In the genomic region with DNA sequence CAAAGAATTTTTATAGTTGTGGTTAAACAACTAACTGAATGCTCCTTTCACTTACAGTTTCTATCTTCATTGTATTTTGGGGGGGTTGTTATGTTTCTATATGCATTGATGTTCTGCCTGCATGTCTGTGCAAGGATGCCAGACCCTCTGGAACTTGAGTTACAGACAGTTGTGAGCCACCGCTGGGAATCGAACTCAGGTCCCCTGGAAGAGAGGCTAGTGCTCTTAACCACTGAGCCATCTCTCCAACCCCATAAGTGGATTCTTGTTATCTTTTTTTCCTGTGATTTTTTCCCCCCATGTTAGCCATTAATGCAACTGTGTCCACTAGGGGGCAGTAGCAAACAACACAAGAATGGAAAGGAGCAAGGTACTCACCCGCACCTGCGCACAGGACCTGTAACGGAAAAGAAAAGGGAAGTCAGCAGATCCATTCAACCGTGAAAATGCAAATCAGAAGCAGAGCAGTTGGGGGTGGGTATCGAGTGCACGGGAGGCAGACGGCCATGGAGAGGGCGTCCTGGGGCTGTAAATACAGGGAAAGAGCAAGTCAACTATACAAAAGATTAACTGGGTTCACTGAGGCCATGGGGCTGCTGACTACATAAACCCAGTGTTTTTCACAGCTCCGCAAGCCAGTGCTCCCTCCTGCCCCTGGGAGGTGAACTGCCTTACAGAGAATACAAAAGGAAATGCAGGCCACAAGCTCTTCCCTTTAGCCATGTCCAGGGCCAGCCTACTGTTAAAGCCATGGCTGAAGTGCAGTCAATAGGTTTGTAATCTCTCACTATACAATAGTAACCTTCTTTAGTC, we compare ENCODE assay signal across 8 mouse cellular contexts.
DNase-seq lines count a peak whose midpoint lies in the region; ATAC-seq and TF ChIP-seq lines count a peak whose summit lies in the region.

No protein-coding gene starts in this region.

- peak; percentile 81 for DNase-seq in G1E (ENCODE audit: low spot score)
- DNase-seq in cerebellum, adult 11 months: peak; percentile 86
- peak; percentile 96 for DNase-seq in forebrain, embryonic 14.5 days (ENCODE audit: low spot score)
- peak; percentile 69 to 89 for DNase-seq in heart, postnatal 14 days
- DNase-seq in large intestine, adult 2 months (ENCODE audit: low read depth, low spot score): peak; percentile 97
- peak; percentile 84 for DNase-seq in telencephalon, adult 2 months (ENCODE audit: low read depth, low spot score)

- peak overlapping the region; percentile 35; the same call in 1 of the 2 replicates for H3K4me3 ChIP-seq in G1E (ENCODE audit: low read depth, low read length)
- H3K4me3 ChIP-seq in forebrain, embryonic 14.5 days (ENCODE audit: low read depth, low read length): peak overlapping the region; percentile 20
- peak overlapping the region; percentile 43 for H3K4me3 ChIP-seq in liver, embryonic 16.5 days (ENCODE audit: low read depth, low read length)
- peak overlapping the region; percentile 32 for H3K4me3 ChIP-seq in neural tube, embryonic 13.5 days

- H3K27ac ChIP-seq in forebrain, embryonic 14.5 days (ENCODE audit: low read depth, low read length): peak overlapping the region; percentile 52; the same call in 1 of the 2 replicates
- H3K27ac ChIP-seq in liver, embryonic 16.5 days (ENCODE audit: low read length): peak overlapping the region; percentile 25; the same call in 1 of the 2 replicates
- H3K27ac ChIP-seq in neural tube, embryonic 13.5 days (replicated peaks): peak overlapping the region; percentile 85

- H3K9me3 ChIP-seq in G1E (replicated peaks): no peaks in the 10 kb centered on the region
- no peaks in the 10 kb centered on the region for H3K9me3 ChIP-seq in forebrain, embryonic 14.5 days (replicated peaks; ENCODE audit: control insufficient read depth, low read length)
- H3K9me3 ChIP-seq in liver, embryonic 16.5 days (replicated peaks; ENCODE audit: control insufficient read depth, low read length): no peaks in the 10 kb centered on the region
- no peaks in the 10 kb centered on the region for H3K9me3 ChIP-seq in neural tube, embryonic 13.5 days

- intact Hi-C loops in heart, postnatal 14 days (cut with DNase I): loop anchor here (1.0 to 2.0 kb wide), 2 partner anchors 106 to 151 kb away; a partner anchor contains a TSS

- H3K4me1 ChIP-seq in G1E (ENCODE audit: insufficient read depth, low read depth, low read length): peaks cover 9% of the 10 kb centered on the region
- H3K4me1 ChIP-seq in forebrain, embryonic 14.5 days (ENCODE audit: control insufficient read depth, insufficient read depth, low read length): no peaks in the 10 kb centered on the region
- peaks cover 23% of the 10 kb centered on the region for H3K4me1 ChIP-seq in liver, embryonic 16.5 days (ENCODE audit: control insufficient read depth, low read depth, low read length)
- peaks cover 20% of the 10 kb centered on the region for H3K4me1 ChIP-seq in neural tube, embryonic 13.5 days (replicated peaks)

- H3K9ac ChIP-seq in forebrain, embryonic 14.5 days (ENCODE audit: low read length): peak overlapping the region; percentile 47
- H3K9ac ChIP-seq in liver, embryonic 16.5 days (ENCODE audit: low read depth, low read length): peak overlapping the region; percentile 41
- peak overlapping the region; percentile 55 for H3K9ac ChIP-seq in neural tube, embryonic 13.5 days

- 3% methylated on average over 11 of the region's 11 CpGs for WGBS in forebrain, embryonic 14.5 days
- WGBS in large intestine, adult 2 months: 4% methylated on average over 11 of the region's 11 CpGs
- 3% methylated on average over 11 of the region's 11 CpGs for WGBS in liver, embryonic 16.5 days (ENCODE audit: insufficient replicate concordance)
- WGBS in neural tube, embryonic 13.5 days: 4% methylated on average over 11 of the region's 11 CpGs

- peak overlapping the region; percentile 40 for H3K4me2 ChIP-seq in forebrain, embryonic 14.5 days (ENCODE audit: low read length)
- H3K4me2 ChIP-seq in liver, embryonic 16.5 days (ENCODE audit: low read depth, low read length): peak overlapping the region; percentile 65
- H3K4me2 ChIP-seq in neural tube, embryonic 13.5 days: peak overlapping the region; percentile 53

- peak; percentile 91 for ATAC-seq in G1E (ENCODE audit: extremely low read depth, insufficient number of reproducible peaks, low FRiP score, poor library complexity, severe bottlenecking)
- ATAC-seq in forebrain, embryonic 14.5 days: peak; percentile 93
- peak; percentile 76 for ATAC-seq in liver, embryonic 16.5 days (ENCODE audit: low read depth)
- ATAC-seq in neural tube, embryonic 13.5 days (ENCODE audit: low read depth): peak; percentile 96

- H3K36me3 ChIP-seq in G1E (replicated peaks): no peaks in the 10 kb centered on the region
- H3K36me3 ChIP-seq in forebrain, embryonic 14.5 days (ENCODE audit: control insufficient read depth, insufficient read depth, low read length): no peaks in the 10 kb centered on the region
- H3K36me3 ChIP-seq in liver, embryonic 16.5 days (ENCODE audit: control insufficient read depth, insufficient read depth): no peaks in the 10 kb centered on the region
- H3K36me3 ChIP-seq in neural tube, embryonic 13.5 days: no peaks in the 10 kb centered on the region

- peaks cover 9% of the 10 kb centered on the region for H3K27me3 ChIP-seq in G1E (ENCODE audit: insufficient read depth, low read length)
- H3K27me3 ChIP-seq in forebrain, embryonic 14.5 days (replicated peaks; ENCODE audit: control insufficient read depth, insufficient read depth, low read length): no peaks in the 10 kb centered on the region
- H3K27me3 ChIP-seq in liver, embryonic 16.5 days (ENCODE audit: control insufficient read depth, insufficient read depth, low read depth, low read length): no peaks in the 10 kb centered on the region
- no peaks in the 10 kb centered on the region for H3K27me3 ChIP-seq in neural tube, embryonic 13.5 days

- TF ChIP-seq CTCF in G1E (IDR thresholded peaks at IDR 0.05; ENCODE audit: low read depth, low read length): peak; percentile 33; the same call in 1 of the 2 replicates

Comparison
In these comparisons a context has a peak if more than half of its experiments do, and no peak if none do; other contexts are left out.
1. Peak in every context shown above with its lines: DNase-seq, ATAC-seq, H3K4me3 ChIP-seq and H3K27ac ChIP-seq.
2. H3K27ac ChIP-seq: peak in every context shown above with its lines; median percentile 85 in neural tube, embryonic 13.5 days; 52 in forebrain, embryonic 14.5 days; 25 in liver, embryonic 16.5 days.